Mouse (Mus musculus) brain, embryonic 14.5 days (tissue): ENCODE measurements at regions not wholly inside any gene's neighbourhood (a gene's known extent, or its start where the extent isn't known, plus 50 kb on each side); places are given as distances from the start of the nearest gene placed in this dataset.

Experiments used
- CTCF ChIP-seq: fragments of 200-500 bp; IDR thresholded peaks from 2 replicates; pipeline ENCODE4 v1.5.1; 2012; ENCODE audit warnings: inconsistent platforms, mild to moderate bottlenecking, moderate library complexity, borderline replicate concordance; ENCODE audit not compliant: insufficient read depth, insufficient read length; ENCODE audit errors: extremely low read depth
- POLR2A ChIP-seq: fragments of 200-500 bp; IDR thresholded peaks from 2 replicates; pipeline ENCODE4 v1.6.1; 2012; ENCODE audit warnings: mild to moderate bottlenecking, inconsistent platforms, borderline replicate concordance; ENCODE audit not compliant: poor library complexity, insufficient read depth, insufficient read length, severe bottlenecking; ENCODE audit errors: extremely low read depth

DNA sequence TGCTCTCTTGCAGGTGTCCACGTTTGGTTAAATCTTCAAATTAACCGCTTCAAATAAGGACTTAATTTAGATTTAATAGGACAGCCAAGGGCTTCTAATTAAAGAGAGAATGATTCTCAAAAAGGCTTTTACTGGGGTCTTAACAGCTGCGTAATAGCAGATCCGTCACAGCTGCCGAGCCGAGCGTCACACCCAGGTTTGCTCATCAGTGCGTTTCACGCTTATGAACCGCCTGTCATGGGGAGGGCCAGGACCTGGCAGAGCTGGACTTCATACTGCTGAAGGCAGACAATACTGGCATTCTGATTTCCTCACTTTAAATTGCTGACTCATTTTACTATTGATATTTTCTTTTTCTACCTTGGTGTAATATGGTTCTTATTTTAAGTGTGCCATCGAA lies 221.2 kb downstream of the Irx2 start:
- TF ChIP-seq POLR2A, result no peak
- TF ChIP-seq CTCF, result no peak
